Mouse (Mus musculus) midbrain, embryonic 16.5 days (tissue): Measurements from ENCODE around the gene Mov10. TPM values are rescaled to one million over a fixed set of nuclear protein-coding genes. Genes with fewer than 3 reads are reported as not detected.

Experiments
- ATAC-seq: fragments of 200-750 bp; cut with Nextera tagmentation; 2 replicates; pipeline ENCODE4 v1.8.0; 2017; ENCODE audit warnings: moderate TSS enrichment
- H3K27ac ChIP-seq: fragments of 300-500 bp; sonication (generic); 2 replicates; pipeline ENCODE4 v1.5.1; 2014; ENCODE audit warnings: mild to moderate bottlenecking, low read length, mixed read lengths
- H3K27me3 ChIP-seq: fragments of 300-500 bp; sonication (generic); 2 replicates; pipeline ENCODE4 v1.6.1; 2014; ENCODE audit warnings: low read depth, low read length, mixed read lengths; ENCODE audit not compliant: control insufficient read depth, insufficient read depth
- H3K36me3 ChIP-seq: fragments of 300-500 bp; sonication (generic); 2 replicates; pipeline ENCODE4 v1.6.1; 2014; ENCODE audit warnings: mild to moderate bottlenecking, low read length, moderate library complexity, mixed read lengths; ENCODE audit not compliant: control insufficient read depth, insufficient read depth
- H3K4me1 ChIP-seq: fragments of 300-500 bp; sonication (generic); 2 replicates; pipeline ENCODE4 v1.6.1; 2014; ENCODE audit warnings: mild to moderate bottlenecking, low read length, mixed read lengths; ENCODE audit not compliant: control insufficient read depth, insufficient read depth
- H3K4me2 ChIP-seq: fragments of 300-500 bp; sonication (generic); 2 replicates; pipeline ENCODE4 v1.6.1; 2014; ENCODE audit warnings: mild to moderate bottlenecking, low read length, mixed read lengths
- H3K4me3 ChIP-seq: fragments of 300-500 bp; sonication (generic); 2 replicates; pipeline ENCODE4 v1.5.1; 2014; ENCODE audit warnings: low read depth, mild to moderate bottlenecking, low read length, moderate library complexity, mixed read lengths
- H3K9ac ChIP-seq: fragments of 300-500 bp; sonication (generic); 2 replicates; pipeline ENCODE4 v1.6.1; 2014; ENCODE audit warnings: low read depth, low read length, mixed read lengths
- H3K9me3 ChIP-seq: fragments of 300-500 bp; sonication (generic); replicated peaks from 2 replicates; pipeline ENCODE4 v1.6.1; 2014; ENCODE audit warnings: mild to moderate bottlenecking, low read length, mixed read lengths; ENCODE audit not compliant: control insufficient read depth, poor library complexity, severe bottlenecking
- WGBS: fragments of 180-500 bp; shearing (Covaris S2); extraction: QIAGEN DNeasy Blood & Tissue Kit; methylation state at CpG from one replicate; pipeline ENCODE4 v1.1.7; 2014; 5-methylcytosine and 5-hydroxymethylcytosine counted together
- polyA plus RNA-seq: library from polyadenylated mRNA; unstranded; fragments of >200 nt; fragmentation: Nextera tagmentation; extraction: Ambion mirVana; gene quantifications from 2 replicates; pipeline ENCODE4 v1.2.1, GENCODE M21; 2015

The Mov10 gene
- polyA plus RNA-seq, 1 experiment from 2014 or later = 8.3 TPM

DNA sequence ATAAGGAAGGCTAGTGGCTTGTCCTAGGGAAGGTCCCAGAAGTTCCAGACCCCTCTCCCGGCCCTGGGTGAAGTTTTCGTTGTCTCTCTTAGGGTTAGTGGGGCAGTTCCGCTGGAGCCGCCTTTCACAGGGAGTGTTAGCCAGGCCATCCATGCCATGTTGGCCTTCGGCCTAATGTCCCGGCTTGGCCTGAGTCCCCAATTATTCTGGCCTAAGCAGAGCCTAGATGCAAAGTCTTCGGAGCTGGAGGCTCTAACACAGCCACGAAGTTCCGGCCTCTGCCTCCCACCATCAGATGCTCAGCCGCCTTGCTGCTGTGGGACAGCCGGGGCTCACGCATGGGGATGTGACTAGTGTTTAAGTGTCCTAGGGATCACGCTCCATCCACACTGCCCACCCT is 28.5 kb downstream of the Mov10 start:
- Histone ChIP-seq H3K27me3 (peaks cover 12% of the 10 kb centered on the region), H3K9me3 (no peaks in the 10 kb centered on the region), H3K4me1 (no peaks in the 10 kb centered on the region), H3K9ac (no peak overlapping the region), H3K4me3 (peak overlapping the region; percentile 42), H3K27ac (no peak overlapping the region), H3K36me3 (no peaks in the 10 kb centered on the region), H3K4me2 (peak overlapping the region; percentile 76)
- WGBS = 45% methylated on average over 13 of the region's 13 CpGs
- no peak for ATAC-seq

DNA sequence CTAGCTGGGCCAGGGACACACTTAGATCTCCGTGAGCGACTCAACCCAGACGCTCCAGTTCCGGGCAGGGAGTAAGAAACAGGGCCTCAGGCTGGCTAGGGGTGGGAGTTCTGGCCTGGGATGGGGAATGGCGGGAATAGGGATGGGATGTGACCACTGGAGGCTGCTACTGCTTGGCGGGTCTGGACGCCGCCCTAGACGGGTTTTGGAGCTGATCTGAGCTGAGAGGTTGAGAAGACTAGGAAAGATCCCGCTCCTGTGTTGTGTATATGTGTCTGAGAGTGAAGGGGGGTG is 29.1 kb downstream of the Mov10 start:
- H3K27ac ChIP-seq = no peak overlapping the region
- no peaks in the 10 kb centered on the region for H3K36me3 ChIP-seq
- H3K9me3 ChIP-seq = no peaks in the 10 kb centered on the region
- H3K4me1 ChIP-seq = no peaks in the 10 kb centered on the region
- 2% methylated on average over 10 of the region's 10 CpGs for WGBS
- peaks cover 16% of the 10 kb centered on the region for H3K27me3 ChIP-seq
- H3K9ac ChIP-seq = peak overlapping the region; percentile 57
- H3K4me2 ChIP-seq = peak overlapping the region; percentile 76
- peak overlapping the region; percentile 42 for H3K4me3 ChIP-seq
- ATAC-seq = peak; percentile 13; the same call in 1 of the 2 replicates

DNA sequence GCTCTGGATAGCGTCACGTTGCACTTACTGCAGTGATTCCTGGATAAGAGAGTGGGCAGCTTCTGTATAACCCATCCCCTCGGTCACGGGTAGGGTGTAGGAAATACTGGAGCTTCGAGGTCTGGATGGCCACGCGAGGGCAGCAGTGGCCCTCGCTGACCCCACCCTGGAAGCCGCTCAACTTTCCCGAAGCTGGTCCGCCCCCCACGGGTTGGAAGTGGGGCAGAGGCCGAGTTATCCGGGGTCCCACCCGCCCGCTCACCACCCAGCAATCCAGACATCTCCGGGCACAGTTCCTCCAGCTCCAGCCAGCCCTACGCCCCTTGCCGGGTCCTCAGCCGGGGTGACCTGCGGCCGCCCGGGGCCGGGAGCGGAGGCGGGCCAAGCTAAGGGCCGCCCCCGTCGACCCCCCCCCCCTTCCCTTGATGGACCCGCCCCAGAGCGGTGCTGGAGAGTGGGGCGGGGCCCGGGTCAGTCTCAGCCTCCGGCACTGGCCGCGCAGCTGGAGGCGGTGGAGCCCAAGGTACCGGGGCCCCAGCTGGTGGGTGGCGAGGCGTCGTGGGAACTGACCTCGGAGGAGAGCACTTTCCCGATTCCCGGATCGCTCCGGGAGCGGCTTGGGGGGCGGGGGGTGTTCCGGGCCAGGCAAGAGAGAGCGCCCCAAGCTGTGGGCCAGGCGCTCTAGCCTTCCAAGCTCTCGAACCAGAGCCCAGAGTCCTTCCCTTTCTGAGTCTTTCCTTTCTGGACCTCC is 29.6 kb downstream of the Mov10 start:
- H3K36me3 ChIP-seq = no peaks in the 10 kb centered on the region
- peak; percentile 77 for ATAC-seq
- peak overlapping the region; percentile 57 for H3K9ac ChIP-seq
- H3K9me3 ChIP-seq = no peaks in the 10 kb centered on the region
- H3K27ac ChIP-seq = no peak overlapping the region; the same call in 1 of the 2 replicates
- no peaks in the 10 kb centered on the region for H3K4me1 ChIP-seq
- H3K4me3 ChIP-seq = peak overlapping the region; percentile 42
- peaks cover 21% of the 10 kb centered on the region for H3K27me3 ChIP-seq
- H3K4me2 ChIP-seq = peak overlapping the region; percentile 76
- 0% methylated on average over 41 of the region's 52 CpGs for WGBS

DNA sequence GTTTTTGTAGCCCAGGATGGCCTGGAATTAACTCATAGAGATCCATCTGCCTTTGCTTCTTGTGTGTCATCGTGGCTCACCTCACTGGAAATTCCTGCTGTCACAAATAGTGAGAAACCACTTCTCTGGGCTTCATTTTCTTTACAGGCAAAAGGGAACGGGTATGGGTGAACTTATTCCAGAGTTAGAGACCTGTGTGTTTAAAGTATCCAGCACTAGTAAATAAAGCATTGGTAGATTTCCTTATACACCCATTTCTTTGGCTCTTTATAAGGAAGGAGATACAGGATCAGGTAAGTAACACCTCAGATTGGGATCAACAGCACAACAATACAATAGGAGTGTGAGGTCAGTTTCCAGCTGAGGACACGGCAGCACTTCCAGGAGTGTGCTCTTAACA is 30.3 kb downstream of the Mov10 start, which contains the start of gene Rhoc:
TSS of gene Rhoc (plus strand) at position 301 of the 400 bp plus-strand sequence.
- peaks cover 27% of the 10 kb centered on the region for H3K27me3 ChIP-seq
- no peak; the same call in 1 of the 2 replicates for ATAC-seq
- H3K4me3 ChIP-seq = peak within 1 kb of the TSS; percentile 42
- no peaks in the 10 kb centered on the region for H3K36me3 ChIP-seq
- H3K9ac ChIP-seq = peak within 1 kb of the TSS; percentile 57
- H3K27ac ChIP-seq = no peak within 1 kb of the TSS; the same call in 1 of the 2 replicates
- no peaks in the 10 kb centered on the region for H3K4me1 ChIP-seq
- 27% methylated on average over 3 of the region's 3 CpGs for WGBS
- peak within 1 kb of the TSS; percentile 76 for H3K4me2 ChIP-seq
- no peaks in the 10 kb centered on the region for H3K9me3 ChIP-seq

DNA sequence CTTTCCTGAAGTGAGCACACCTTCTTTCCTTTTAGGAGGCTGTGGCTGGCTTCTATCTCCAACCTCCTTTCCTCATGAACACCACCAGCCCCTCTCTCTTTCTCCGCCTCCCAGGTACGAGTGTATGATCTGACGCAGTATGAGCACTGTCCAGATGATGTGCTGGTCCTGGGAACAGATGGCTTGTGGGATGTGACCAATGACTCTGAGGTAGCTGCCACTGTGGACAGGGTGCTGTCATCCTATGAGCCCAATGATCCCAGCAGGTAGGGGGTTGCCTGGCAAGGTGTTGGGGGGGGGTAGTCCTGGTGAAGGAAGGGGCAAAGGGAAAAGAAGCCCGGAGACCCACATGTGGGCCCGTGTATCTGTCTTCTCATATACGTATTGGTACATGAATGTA is 33.1 kb downstream of the Mov10 start:
- Histone ChIP-seq H3K4me1 (peaks cover 16% of the 10 kb centered on the region), H3K9ac (no peak overlapping the region), H3K9me3 (no peaks in the 10 kb centered on the region), H3K4me2 (no peak overlapping the region), H3K36me3 (no peaks in the 10 kb centered on the region), H3K27me3 (peaks cover 54% of the 10 kb centered on the region), H3K27ac (no peak overlapping the region), H3K4me3 (no peak overlapping the region)
- 92% methylated on average over 6 of the region's 6 CpGs for WGBS
- no peak for ATAC-seq

DNA sequence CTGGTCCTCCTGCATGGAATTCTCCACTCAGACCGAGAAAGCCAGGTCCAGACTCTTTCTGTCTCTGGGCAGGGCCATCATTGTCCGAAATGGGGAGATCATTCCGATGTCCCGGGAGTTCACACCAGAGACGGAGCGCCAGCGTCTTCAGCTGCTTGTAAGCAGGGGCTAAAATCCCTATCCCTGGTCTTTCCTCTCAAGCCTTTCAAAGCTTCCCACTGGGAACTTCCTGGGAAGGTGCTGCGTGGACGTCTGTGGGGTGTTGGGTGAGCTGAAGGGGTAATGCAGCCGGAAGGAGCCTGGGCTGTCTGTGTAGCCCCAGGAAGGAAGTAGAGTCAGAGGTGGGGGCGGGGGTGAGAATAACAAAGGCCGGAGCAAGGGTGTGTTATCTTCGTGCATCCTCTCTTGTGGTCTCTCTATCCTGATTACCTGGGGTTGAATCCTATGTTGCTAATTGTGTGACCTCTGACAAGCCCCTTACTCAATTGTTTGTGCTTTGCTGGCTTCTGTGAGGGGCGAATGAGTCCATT is 34.3 kb downstream of the Mov10 start:
- Histone ChIP-seq H3K27me3 (peaks cover 58% of the 10 kb centered on the region), H3K4me1 (peaks cover 16% of the 10 kb centered on the region), H3K9ac (no peak overlapping the region), H3K36me3 (no peaks in the 10 kb centered on the region), H3K4me3 (no peak overlapping the region), H3K27ac (no peak overlapping the region), H3K9me3 (no peaks in the 10 kb centered on the region), H3K4me2 (no peak overlapping the region)
- ATAC-seq = no peak
- 37% methylated on average over 14 of the region's 14 CpGs for WGBS

DNA sequence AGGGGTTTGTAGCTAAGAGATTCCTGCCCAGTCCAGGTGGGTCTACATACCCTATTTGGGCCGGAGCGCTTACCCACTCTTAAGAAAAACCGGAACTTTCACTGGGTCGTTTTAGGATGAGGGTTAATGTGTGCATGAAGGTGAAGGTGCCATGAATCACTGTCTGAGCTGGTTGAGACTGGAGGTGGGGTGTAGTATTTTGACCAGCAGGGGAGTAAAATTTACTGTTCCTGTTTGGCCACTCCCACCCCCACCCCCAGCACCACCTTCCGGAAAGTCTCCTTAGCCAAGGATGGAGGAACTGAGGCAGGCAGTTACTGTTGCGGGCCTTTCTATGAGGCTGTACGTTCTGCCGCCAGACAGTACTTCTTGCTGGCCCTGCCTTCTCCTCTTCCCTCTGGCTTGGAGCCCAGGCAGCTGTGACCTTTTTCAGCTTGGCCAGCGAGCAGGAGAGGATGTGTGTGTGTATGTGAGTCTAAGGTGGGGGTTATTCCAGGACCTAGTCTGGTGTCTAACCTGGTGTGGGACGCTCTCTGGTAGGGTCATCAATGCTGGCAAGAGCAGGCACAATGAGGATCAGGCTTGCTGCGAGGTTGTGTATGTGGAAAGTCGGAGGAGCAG is 36.2 kb downstream of the Mov10 start:
- 15% methylated on average over 12 of the region's 12 CpGs for WGBS
- Histone ChIP-seq H3K4me2 (peak overlapping the region; percentile 90), H3K9ac (no peak overlapping the region), H3K36me3 (no peaks in the 10 kb centered on the region), H3K4me1 (peaks cover 16% of the 10 kb centered on the region), H3K9me3 (no peaks in the 10 kb centered on the region), H3K27ac (no peak overlapping the region), H3K4me3 (no peak overlapping the region), H3K27me3 (peaks cover 75% of the 10 kb centered on the region)
- ATAC-seq = no peak

DNA sequence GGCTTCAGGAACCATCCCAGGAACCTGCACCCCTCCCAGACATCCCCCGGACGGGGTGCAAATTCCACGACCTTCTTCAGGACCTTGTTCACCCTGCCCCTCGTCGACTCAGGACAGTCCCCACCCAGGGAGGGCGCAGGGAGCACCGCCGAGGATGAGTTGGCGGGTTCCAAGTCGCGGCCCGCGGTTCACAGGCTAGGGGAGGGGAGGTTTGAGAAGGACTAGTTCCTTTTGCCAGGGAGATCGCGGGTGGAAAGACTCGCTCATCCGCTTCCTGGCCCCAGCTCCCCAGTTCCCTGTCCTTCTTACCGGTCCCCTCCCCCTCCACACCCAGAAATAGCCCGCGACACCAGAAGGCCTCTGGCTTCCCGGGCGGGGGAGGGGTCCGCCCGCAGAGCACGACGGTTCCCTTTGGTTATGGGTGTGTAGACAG is 36.9 kb downstream of the Mov10 start, which contains the start of gene Fam19a3:
TSS of gene Fam19a3 (minus strand) at position 370 of the 433 bp plus-strand sequence.
- peak within 1 kb of the TSS; percentile 90 for H3K4me2 ChIP-seq
- peaks cover 16% of the 10 kb centered on the region for H3K4me1 ChIP-seq
- H3K36me3 ChIP-seq = no peaks in the 10 kb centered on the region
- H3K27ac ChIP-seq = no peak within 1 kb of the TSS
- H3K27me3 ChIP-seq = peaks cover 81% of the 10 kb centered on the region
- peak within 1 kb of the TSS; percentile 56 for H3K9ac ChIP-seq
- H3K4me3 ChIP-seq = peak within 1 kb of the TSS; percentile 45
- H3K9me3 ChIP-seq = no peaks in the 10 kb centered on the region
- ATAC-seq = no peak
- WGBS = under 1% methylated on average over 25 of the region's 26 CpGs
